Mouse (Mus musculus): ENCODE measurements at regions not wholly inside any gene's neighbourhood (a gene's known extent, or its start where the extent isn't known, plus 50 kb on each side); places are given as distances from the start of the nearest gene placed in this dataset.

- Histone ChIP-seq H3K36me3 (replicated peaks) (no peaks in the 10 kb centered on the region), H3K4me1 (no peaks in the 10 kb centered on the region), H3K9me3 (no peaks in the 10 kb centered on the region), H3K9ac (no peak overlapping the region), H3K4me2 (no peak overlapping the region), H3K27ac (no peak overlapping the region), H3K4me3 (replicated peaks) (no peak overlapping the region), H3K27me3 (no peaks in the 10 kb centered on the region)
- 9% methylated on average over 2 of the region's 2 CpGs for WGBS
- ATAC-seq (ENCODE audit: low FRiP score) = no peak
Measured at GRCm38 (mm10) chr13:7451434-7452002, 751.1 kb upstream of the Adarb2 start.

DNA sequence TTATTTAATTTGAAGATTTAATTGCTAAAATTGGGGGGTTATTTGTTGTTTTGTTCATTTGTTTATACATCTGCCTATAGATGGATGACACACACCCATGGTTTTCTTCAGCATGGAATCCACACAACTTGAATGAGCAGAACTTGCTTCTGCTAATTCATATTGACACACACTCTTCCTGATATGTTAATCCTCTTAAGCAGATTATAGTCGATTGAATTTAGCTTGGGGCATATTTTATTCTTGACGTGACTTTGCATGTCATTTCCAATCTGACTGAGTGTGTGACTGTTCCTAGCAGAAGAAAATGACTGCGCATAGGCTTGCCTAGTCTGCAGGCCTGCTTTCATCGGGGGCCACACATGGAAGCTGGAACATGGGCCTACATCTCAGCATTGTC lies 727.0 kb upstream of the Adarb2 start:
- H3K4me2 ChIP-seq = no peak overlapping the region
- 71% methylated on average over 4 of the region's 4 CpGs for WGBS
- no peak overlapping the region for H3K4me3 ChIP-seq (replicated peaks)
- H3K36me3 ChIP-seq (replicated peaks) = no peaks in the 10 kb centered on the region
- ATAC-seq (ENCODE audit: low FRiP score) = no peak
- no peak overlapping the region for H3K27ac ChIP-seq
- no peaks in the 10 kb centered on the region for H3K9me3 ChIP-seq
- H3K27me3 ChIP-seq = no peaks in the 10 kb centered on the region
- H3K9ac ChIP-seq = no peak overlapping the region
- H3K4me1 ChIP-seq = no peaks in the 10 kb centered on the region

- Histone ChIP-seq H3K27ac (no peak overlapping the region), H3K36me3 (replicated peaks) (no peaks in the 10 kb centered on the region), H3K4me3 (replicated peaks) (no peak overlapping the region), H3K4me2 (no peak overlapping the region), H3K27me3 (no peaks in the 10 kb centered on the region), H3K9ac (no peak overlapping the region), H3K9me3 (no peaks in the 10 kb centered on the region), H3K4me1 (no peaks in the 10 kb centered on the region)
- ATAC-seq (ENCODE audit: low FRiP score) = no peak
Measured at GRCm38 (mm10) chr13:7518090-7518489, 684.6 kb upstream of the Adarb2 start.

GRCm38 (mm10) chr13:7524436-7524835 lies 678.2 kb upstream of the Adarb2 start:
- H3K4me3 ChIP-seq (replicated peaks) = no peak overlapping the region
- no peaks in the 10 kb centered on the region for H3K9me3 ChIP-seq
- WGBS = 59% methylated on average over 1 of the region's 1 CpGs
- no peaks in the 10 kb centered on the region for H3K27me3 ChIP-seq
- no peaks in the 10 kb centered on the region for H3K36me3 ChIP-seq (replicated peaks)
- no peak overlapping the region for H3K9ac ChIP-seq
- H3K27ac ChIP-seq = no peak overlapping the region
- ATAC-seq (ENCODE audit: low FRiP score) = no peak
- H3K4me1 ChIP-seq = no peaks in the 10 kb centered on the region
- H3K4me2 ChIP-seq = no peak overlapping the region

DNA sequence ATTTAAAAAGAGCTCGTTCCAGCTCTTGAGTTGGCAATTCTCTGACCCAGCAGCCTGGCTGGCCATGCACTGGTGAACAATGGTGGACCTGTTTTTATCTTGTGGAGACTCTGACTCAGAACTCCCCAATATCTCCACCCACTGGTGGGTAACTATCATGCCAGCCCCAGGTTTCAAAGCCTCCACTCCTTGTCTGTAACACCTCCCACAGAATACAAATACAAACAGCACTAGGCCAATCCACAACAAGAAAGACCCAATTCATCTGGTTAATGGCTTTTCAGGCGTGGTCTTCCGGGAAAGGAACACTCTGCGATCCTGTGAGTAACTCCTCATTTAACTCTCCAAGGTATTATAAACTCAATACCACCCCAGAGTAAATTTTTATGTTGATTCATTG lies 663.8 kb upstream of the Adarb2 start:
- no peak for ATAC-seq (ENCODE audit: low FRiP score)
- Histone ChIP-seq H3K36me3 (replicated peaks) (no peaks in the 10 kb centered on the region), H3K27ac (no peak overlapping the region), H3K27me3 (no peaks in the 10 kb centered on the region), H3K4me1 (no peaks in the 10 kb centered on the region), H3K9ac (no peak overlapping the region), H3K4me2 (no peak overlapping the region), H3K4me3 (replicated peaks) (no peak overlapping the region), H3K9me3 (no peaks in the 10 kb centered on the region)
- WGBS = 87% methylated on average over 4 of the region's 4 CpGs

DNA sequence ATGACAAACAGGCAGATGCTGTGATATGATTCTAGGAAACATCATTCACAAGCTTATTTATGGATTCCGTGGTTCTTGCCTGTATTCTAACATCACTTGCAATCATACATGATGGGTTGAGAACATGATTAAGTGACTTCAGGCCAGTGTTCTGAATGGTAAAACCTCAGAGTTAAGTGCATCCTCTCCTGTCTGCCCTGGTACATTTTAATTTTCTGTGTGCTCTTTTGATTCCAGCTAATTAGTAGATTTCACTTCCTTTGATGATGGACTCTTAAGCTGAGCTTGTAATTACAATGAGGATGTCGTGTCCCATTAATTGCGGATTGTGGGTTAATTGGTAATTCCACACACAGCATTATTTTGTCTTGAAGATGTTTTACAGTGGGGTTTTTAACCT lies 618.6 kb upstream of the Adarb2 start:
- 46% methylated on average over 3 of the region's 3 CpGs for WGBS
- Histone ChIP-seq H3K4me3 (replicated peaks) (no peak overlapping the region), H3K36me3 (replicated peaks) (no peaks in the 10 kb centered on the region), H3K27me3 (no peaks in the 10 kb centered on the region), H3K27ac (no peak overlapping the region), H3K9ac (no peak overlapping the region), H3K4me1 (no peaks in the 10 kb centered on the region), H3K4me2 (no peak overlapping the region), H3K9me3 (no peaks in the 10 kb centered on the region)
- ATAC-seq (ENCODE audit: low FRiP score) = peak; percentile 49; the same call in 1 of the 2 replicates
